Mouse (Mus musculus) cortical plate, adult 2 months (tissue): ENCODE measurements at regions not wholly inside any gene's neighbourhood (a gene's known extent, or its start where the extent isn't known, plus 50 kb on each side); places are given as distances from the start of the nearest gene placed in this dataset.

Experiments used
- H3K27ac ChIP-seq: fragments of 200-500 bp; 2 replicates; pipeline ENCODE4 v1.5.1; 2012; ENCODE audit warnings: low read length, control low read depth, inconsistent platforms; ENCODE audit not compliant: insufficient read depth
- H3K4me1 ChIP-seq: fragments of 200-500 bp; 2 replicates; pipeline ENCODE4 v1.6.1; 2011; ENCODE audit warnings: low read length; ENCODE audit not compliant: control insufficient read depth, insufficient read depth
- H3K4me3 ChIP-seq: fragments of 200-500 bp; 2 replicates; pipeline ENCODE4 v1.5.1; 2011; ENCODE audit warnings: mild to moderate bottlenecking, low read length, control low read depth; ENCODE audit not compliant: insufficient read depth
- CTCF ChIP-seq: fragments of 200-500 bp; IDR thresholded peaks from 2 replicates; pipeline ENCODE4 v1.5.1; 2011; ENCODE audit warnings: mild to moderate bottlenecking, control low read depth, low read length; ENCODE audit not compliant: insufficient read depth; ENCODE audit errors: extremely low read depth
- POLR2A ChIP-seq: fragments of 200-500 bp; IDR thresholded peaks from 2 replicates; pipeline ENCODE4 v1.6.1; 2011; ENCODE audit warnings: mild to moderate bottlenecking, low read length, control low read depth; ENCODE audit not compliant: insufficient read depth; ENCODE audit errors: extremely low read depth

DNA sequence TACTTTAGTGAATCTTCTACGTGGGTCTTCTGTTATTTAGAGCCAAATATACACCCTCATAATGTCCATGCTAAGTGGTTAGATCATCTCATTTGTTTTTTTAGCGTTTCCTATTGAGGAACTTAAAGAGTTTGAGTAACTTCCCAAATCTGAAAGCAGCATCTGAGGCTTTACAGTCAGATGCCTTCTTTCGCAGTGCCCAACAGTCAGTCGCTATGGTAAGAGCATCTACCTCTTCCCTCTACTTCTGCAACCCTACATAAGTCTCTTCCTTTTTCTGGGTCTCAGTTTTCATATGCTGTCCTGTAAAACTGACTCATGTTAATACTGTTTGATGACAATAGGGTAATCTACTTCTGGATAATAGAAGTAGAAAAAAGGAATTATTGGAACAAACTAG lies 146.8 kb downstream of the Ktn1 start:
- TF ChIP-seq POLR2A (no peak), CTCF (no peak)
- no peaks in the 10 kb centered on the region for H3K4me1 ChIP-seq
- H3K27ac ChIP-seq: no peak overlapping the region
- H3K4me3 ChIP-seq: no peak overlapping the region

- H3K4me3 ChIP-seq: no peak overlapping the region
- H3K4me1 ChIP-seq: no peaks in the 10 kb centered on the region
- TF ChIP-seq CTCF (no peak), POLR2A (no peak)
- no peak overlapping the region for H3K27ac ChIP-seq
Measured at GRCm38 (mm10) chr14:47798203-47798602, 150.0 kb downstream of the Ktn1 start.

GRCm38 (mm10) chr14:47799564-47799963 lies 151.3 kb downstream of the Ktn1 start:
- no peaks in the 10 kb centered on the region for H3K4me1 ChIP-seq
- H3K4me3 ChIP-seq: no peak overlapping the region
- no peak for TF ChIP-seq POLR2A
- TF ChIP-seq CTCF: no peak
- no peak overlapping the region for H3K27ac ChIP-seq

- H3K27ac ChIP-seq: no peak overlapping the region
- H3K4me1 ChIP-seq: no peaks in the 10 kb centered on the region; the same call in 1 of the 2 replicates
- no peak overlapping the region for H3K4me3 ChIP-seq
- no peak for TF ChIP-seq POLR2A
- TF ChIP-seq CTCF: no peak
Measured at GRCm38 (mm10) chr14:47805202-47805601, 157.0 kb downstream of the Ktn1 start.

- Histone ChIP-seq H3K4me1 (no peaks in the 10 kb centered on the region; the same call in 1 of the 2 replicates), H3K27ac (no peak overlapping the region), H3K4me3 (no peak overlapping the region)
- TF ChIP-seq POLR2A: no peak
- TF ChIP-seq CTCF: no peak
Measured at GRCm38 (mm10) chr14:47805771-47806535, 157.7 kb downstream of the Ktn1 start.

DNA sequence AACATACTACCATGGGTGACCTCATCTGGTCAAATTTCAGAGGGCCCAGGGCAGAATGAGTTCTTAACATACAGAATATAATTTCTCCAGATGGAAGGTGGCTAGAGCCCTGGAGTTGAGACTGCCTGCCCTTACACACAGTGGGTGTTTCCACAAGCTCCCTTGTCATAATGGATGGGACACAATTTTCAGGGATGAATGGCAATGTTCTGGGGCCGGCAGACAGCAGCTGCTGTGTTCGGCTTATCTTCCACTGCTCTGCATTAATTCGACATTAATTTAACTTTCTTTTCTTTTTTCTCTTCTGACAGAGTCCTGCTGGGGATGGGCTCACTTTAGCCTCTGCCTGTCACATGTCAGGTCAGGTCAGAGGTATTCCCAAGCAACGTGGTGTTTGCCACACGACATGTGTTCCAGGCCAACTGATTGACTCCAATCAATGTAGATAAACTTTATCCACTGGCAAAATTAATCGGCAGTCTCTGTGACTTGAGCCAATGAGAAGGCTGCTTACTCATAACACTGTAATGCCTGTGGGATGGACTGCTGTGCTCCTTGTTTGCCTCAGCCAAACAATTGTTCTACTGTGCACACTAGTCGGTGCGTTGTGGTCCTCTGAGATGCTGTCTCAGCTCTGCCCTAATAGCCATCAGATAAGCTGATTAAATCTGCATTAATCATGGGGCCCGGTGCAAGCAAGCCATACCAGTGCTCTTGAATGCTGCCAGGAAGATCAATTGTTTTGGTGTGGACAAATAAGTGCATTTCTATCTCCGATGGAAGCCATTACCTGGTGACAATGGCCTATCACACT lies 160.1 kb downstream of the Ktn1 start:
- Histone ChIP-seq H3K4me1 (no peaks in the 10 kb centered on the region; the same call in 1 of the 2 replicates), H3K4me3 (no peak overlapping the region), H3K27ac (no peak overlapping the region)
- no peak for TF ChIP-seq CTCF
- TF ChIP-seq POLR2A: no peak

- H3K4me1 ChIP-seq: no peaks in the 10 kb centered on the region
- H3K4me3 ChIP-seq: no peak overlapping the region
- TF ChIP-seq POLR2A (no peak), CTCF (no peak)
- no peak overlapping the region for H3K27ac ChIP-seq
Measured at GRCm38 (mm10) chr14:47818224-47818623, 170.0 kb downstream of the Ktn1 start.

- TF ChIP-seq POLR2A (no peak), CTCF (no peak)
- Histone ChIP-seq H3K27ac (no peak overlapping the region), H3K4me1 (no peaks in the 10 kb centered on the region), H3K4me3 (no peak overlapping the region)
Measured at GRCm38 (mm10) chr14:47818641-47819040, 170.4 kb downstream of the Ktn1 start.

DNA sequence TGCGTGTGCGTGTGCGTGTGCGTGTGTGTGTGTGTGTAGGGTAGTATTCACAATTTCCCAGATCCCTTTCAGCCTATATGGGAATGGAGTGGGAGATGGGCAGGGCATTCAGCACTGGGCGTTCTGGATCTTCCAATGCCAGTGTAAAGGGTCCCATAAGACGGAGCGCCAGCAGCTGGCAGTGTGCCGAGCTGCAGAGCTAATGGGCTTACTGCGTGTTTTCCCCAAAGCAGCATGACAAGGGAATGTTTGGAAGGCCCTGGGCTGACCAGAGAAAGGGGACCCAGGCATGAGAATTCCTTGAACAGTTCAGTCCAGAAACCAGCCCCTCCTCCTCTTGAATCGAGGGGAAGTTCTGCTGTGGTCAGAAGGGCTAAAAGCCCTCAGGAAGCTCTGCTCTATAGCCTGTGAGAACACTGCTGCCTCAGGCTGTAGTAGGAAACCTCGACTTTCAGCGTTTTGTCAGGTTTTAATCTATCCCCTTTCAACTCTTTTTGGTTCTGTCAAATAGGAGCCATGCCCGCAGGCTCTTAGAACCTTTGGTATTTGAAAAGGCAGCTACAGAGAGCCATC lies 172.4 kb downstream of the Ktn1 start:
- H3K27ac ChIP-seq: no peak overlapping the region
- no peak overlapping the region for H3K4me3 ChIP-seq
- no peak for TF ChIP-seq POLR2A
- no peak for TF ChIP-seq CTCF
- H3K4me1 ChIP-seq: no peaks in the 10 kb centered on the region
